Mouse (Mus musculus) embryo, embryonic 11.5 days (tissue): ENCODE results near the gene Ptger4.
"Not testable (repeated sequence)": the region's sequence is repeated elsewhere in the genome, so short reads cannot be mapped to it uniquely, and the experiment has no call there.

ENCODE experiments used
- DNase-seq: peaks from one replicate; pipeline ENCODE4 v3.0.0-alpha.2; 2012; ENCODE audit warnings: low read depth, low spot score

Gene Ptger4

DNA sequence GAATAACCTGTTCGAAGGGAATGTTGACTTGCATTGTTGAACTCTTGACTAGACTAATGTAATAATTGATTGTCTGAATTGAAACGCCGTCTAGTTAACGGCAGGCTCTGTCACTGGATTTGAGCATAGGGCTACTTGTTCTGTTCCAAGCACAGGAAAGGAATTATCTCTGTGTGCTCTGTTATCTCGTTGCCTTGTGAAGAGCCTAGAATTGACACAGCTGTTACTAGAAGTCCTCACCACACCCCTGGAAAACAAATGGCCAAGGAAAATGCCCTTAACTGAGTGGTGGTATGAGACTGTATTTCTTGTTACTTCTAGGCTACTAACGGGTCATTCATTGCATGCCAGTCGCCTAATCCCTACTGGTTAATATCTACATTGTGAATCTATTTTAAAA lies 5.9 kb downstream of the Ptger4 start:
- no peak for DNase-seq

DNA sequence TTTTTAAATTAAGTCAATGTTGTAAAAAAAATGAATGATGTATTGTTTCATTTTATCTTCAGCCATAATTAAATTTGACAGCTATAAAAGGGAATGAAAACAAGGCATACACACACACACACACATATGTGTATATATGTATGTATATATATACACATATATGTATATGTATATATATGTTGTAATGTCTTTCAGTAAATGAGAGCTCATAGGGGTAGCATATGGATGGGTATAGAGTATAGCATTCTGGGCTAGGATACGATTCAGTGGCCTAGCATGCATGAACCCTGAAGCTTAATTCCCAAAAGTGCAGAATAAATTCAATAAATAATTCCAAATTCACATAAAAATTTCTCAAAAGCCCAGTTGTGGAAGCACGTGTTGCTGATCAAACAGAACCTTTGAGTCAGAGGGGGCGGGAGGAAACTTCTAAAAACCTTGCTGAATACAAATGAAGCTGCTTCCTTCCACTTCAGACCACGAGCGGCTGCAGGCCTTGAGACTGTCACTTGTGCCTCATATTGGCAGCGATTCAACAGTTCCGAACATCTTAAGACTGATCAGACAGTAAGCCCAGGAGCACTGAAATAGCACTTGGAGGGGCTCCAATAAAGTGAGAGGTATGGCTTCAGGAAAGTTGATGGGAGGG lies 6.9 kb downstream of the Ptger4 start:
- DNase-seq: no peak

DNA sequence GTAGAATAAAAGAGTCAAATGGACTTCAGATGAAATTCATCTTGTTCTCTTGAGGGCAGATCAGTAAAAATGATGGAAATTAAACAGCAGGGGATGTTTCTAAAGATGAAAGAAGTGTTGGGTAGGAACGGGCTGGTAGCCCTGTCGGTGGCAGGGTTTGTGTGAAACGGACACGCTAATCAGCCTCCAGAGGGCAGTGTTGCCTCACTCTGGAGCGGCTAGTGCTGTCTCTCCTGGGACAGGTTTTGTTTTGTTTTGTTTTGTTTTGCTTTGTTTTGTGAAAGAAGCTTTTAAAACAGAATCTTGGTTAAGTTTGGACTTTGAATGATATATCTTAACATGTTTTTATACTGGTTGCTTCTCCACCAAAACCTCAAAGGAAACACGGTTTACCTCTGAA lies 7.4 kb downstream of the Ptger4 start:
- DNase-seq: peak; percentile 66

DNA sequence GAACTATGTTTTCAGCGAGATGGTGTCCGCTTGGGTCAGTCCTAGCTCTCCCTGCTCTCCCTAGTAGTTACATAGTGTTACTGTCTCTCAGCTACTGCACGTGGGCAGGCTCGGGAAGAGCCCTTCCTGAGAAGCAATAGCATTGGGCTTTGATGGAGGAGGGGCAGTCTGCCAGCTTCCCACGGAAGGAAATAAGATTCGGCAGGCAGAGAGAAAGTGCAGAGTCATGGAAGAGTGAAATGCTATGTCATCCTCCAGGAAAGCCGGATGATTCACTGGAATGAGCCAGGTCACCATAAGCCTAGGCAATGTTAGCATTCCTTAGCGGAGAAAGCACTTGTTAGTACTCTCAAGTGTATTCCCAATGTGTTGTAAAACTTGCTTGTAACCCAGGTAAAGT lies 8.5 kb downstream of the Ptger4 start:
- DNase-seq: no peak

DNA sequence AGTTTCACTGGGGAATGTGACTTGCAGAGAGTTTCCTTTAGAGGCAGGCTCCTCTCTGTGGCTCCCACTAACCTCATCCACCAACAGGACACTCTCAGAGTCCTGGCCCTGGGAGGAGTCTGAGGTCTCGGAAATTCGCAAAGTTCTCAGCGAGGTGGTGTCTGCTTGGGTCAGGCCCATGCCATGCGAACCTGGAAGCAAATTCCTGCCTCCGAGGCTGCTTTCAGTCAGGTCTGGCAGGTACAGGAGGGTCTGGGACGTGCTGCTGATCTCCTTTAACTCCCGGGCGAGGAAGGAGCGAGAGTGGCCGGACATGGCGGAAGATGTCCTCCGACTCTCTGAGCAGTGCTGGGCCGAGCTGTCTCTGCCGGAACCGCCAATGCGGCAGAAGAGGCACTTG lies 9.3 kb downstream of the Ptger4 start:
- DNase-seq: no peak

DNA sequence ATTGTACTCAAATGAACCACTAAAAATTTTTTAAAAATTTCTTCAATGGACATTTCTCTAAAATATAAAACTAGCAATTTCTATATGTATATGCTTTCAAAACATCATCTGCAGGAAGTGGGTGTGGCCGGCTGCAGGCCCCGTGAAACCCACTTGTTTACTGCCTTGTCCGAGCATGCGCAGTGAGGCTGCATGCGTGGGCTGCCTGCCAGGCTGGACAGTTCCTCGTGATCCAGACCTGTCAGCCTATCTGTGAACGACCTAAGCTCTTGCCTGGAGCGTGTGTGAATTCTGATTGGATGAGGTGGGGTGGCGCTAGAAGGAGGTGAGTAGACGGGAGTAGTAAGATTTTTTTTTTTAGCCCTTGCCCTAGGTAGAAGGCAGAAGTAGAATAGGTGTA lies 13.2 kb downstream of the Ptger4 start:
- not testable (repeated sequence) for DNase-seq

DNA sequence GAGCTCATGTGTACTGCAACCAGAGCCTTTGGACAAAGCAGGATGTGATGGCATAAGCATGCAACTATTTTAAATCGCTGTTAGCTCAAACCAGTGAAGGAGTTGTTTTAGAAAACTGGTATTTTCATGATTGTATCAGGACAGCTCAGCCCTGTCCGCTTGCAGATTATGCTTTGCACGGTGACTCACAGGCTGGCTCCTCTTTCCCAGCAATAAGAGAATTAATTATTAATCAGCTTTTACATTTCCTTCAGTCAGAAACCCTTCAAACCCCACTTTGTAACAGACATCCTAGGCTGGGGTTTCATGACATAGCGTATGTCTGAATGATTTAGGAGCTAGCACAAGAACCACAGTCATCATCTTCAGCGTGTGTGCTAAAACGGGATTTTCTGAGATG lies 23.5 kb downstream of the Ptger4 start:
- DNase-seq: no peak

DNA sequence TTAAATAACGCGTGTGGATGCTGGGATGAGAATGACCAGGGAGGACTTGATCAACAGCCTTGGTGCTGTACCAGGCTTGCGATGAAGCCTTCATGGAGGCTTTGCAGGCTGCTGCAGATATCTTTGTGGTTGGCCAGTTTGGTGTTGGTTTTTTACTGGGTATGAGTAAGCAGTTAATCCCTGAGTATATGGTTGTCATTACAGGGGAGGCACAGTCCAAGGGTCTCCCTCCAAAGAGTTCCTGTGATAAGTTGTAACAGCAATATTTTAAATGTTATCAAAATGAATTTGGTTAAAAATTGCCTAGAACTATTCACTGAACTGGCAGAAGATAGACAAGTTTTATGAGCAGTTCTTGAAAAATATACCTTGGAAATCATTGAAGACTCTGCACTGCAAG lies 34.9 kb downstream of the Ptger4 start:
- no peak for DNase-seq

DNA sequence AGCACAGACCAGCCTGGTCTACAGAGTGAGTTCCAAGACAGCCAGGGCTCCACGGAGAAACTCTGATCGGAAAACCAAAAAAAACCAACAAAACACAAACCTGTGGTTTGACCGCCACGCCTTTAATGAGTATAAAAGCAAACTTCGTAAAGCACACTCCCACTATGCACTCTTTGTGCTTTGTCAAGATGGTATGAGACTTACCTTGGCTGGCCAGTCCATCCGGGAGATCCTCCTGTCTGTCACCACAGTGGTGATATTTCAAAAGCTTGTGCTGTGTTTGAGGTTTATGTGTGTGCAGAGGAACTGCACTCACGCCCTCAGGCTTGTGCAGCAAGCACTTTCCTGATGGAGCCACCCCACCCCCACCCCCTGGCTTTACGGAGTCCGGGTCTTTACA lies 38.8 kb downstream of the Ptger4 start:
- no peak for DNase-seq

DNA sequence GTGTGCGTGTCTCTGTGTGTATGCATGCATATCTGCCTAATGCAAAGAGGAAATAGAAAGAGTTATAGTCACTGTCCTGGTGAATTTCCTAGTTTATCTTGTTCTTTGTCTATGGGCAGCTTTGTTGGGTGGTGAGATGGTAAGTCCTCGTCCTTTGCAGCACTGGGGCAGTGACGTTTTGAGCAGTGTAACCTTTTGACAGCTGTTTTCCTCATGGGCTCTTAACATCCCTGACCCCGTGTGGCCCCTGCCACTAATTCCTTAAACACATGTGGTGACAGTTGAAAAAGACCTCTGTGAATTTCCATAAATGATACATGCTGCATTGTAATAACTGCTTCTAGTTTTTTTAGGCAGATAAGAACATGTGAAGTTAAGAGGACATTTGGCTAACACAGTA lies 47.3 kb downstream of the Ptger4 start:
- DNase-seq: no peak

DNA sequence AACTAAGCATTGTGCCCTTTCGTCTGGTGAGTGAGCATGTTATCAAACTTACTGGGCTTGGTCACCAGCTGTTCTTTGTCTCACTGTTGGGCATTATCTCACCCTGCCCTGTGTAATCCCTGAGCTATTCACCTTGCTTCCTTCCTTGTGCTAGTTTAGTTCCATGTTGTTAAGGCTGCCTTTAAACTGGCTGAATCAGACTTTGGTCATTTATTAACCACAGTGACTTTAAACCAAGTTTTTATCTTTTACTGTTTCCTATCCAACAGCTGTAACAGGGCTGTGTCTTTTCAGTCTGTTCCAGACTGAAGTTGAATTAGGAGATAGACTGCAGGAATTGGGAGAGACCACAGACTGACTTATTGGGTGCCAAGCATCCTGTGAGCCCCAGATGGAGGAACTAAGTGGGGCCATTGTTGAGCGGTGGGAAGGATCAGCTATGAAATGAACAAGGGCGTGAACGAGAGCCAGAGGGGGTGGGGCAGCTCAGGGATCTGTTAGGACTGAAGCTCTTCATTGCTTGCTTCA lies 47.9 kb downstream of the Ptger4 start:
- DNase-seq: no peak

DNA sequence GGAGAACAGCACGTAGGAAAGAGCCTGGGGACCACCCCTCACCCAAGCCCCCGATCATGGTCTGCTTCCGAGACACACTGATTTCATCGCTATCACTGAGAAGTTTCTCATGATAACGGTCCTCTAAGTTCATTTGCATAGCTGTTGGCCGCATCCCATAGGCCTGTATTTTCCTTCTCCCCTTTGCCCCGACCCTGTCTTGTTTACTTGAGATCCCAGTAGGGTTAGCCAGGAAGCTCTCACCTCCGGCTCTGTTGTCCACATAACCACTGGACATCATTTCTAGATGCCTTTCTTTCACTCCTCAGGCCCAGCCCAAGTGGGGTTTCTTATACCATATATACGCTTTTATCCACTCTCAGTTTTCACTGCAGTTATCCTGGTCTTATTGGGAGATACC lies 49.1 kb downstream of the Ptger4 start:
- no peak for DNase-seq

DNA sequence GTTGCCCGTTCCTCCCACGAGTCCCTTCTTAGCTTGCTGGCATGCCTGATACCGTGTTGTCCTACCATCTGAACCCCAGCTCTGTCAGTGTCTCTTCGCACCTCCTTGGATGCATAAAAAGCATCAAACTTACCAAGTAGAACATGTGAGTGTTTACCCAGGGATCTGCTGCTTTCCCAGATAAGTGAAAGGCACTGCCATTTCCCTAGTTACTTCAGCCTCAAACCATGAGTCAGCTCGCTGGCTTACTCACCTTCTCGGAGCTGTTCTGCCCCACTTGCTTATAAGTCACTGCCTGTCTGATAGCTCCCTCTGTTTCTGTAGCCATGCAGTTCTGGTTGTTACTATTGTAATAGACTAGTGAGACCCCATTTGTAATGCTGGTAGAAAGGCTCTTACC lies 49.5 kb downstream of the Ptger4 start:
- no peak for DNase-seq

DNA sequence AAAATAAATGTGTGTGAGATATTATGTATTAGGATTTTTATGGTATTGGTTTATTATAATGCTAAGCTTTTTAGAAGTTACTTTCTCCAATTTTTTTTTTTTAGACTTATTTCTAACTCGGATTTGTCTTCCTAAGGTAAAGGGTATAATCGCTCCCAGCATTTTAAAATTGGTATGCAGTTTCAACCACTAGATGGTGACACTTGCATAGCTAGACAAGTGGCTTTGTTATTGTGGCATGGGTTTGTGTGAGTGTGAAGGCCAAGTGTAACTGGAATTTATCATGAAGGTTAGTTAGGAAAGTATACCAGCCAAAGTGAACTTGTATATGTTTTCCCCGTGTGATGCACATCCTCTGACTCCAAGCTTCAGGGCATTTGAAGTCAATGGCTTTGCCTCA lies 50.2 kb downstream of the Ptger4 start:
- DNase-seq: no peak

DNA sequence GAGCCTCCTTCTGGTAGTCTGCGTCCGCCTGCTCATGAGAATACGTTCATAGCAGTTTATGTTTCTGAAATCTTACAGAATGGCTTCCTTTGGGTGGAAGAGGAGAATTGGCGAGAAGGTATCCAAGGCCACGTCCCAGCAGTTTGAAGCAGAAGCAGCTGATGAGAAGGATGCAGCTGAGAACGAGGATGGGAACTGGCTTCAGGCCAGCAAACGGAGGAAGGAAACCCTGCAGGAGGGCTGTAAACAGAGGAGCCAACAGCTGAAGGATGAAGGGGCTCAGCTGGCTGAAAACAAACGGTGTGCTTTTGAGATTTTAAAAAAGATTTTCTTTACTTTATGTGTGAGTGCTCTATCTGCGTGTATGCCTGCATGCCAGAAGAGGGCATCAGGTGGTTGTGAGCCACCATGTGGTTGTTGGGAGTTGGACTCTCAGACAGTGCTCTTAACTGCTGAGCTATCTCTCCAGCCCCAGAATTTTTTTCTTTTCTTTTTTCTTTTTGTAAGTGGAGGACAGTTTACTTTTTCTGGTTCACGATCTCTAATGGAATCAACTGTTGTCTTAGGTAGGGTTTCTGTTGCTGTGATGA lies 54.4 kb downstream of the Ptger4 start:
- no peak for DNase-seq

DNA sequence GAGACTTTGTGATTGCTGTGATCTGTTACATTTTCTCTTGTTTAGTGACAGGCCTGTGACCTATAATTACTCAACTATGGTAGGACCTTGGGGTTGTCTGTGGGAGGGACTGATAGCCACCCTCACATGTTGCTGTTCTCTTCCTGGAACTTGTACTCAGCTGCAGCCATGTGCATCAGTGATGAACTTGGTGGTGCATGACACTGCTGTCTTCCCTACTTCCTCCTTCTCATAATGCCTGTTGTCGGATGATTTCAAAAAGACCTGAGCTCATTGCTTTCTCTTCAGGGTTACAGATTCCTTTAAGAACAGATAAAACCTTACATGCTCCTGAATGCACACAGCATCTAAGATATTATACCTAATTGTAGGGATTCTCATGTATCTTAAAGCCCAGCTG lies 56.0 kb downstream of the Ptger4 start:
- DNase-seq: no peak

DNA sequence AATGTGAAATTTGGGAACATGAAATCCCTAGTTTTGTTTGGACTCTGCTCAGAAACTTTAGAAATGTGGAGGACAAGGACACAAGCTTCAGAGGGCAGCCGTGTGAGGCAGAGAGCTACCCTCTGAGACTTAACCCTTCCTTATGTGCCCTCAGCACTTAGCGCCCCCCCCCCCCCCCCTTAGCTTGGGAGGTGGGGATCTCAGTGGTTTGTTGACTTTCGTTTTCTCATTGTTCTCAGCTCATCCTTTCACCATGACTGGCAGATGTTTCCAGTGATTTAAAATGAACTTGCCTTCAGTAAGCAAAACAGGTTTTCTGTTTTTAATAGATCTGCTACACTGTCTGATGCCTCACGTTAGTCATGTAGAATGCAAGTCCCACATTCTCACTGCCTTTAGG lies 56.9 kb downstream of the Ptger4 start:
- no peak for DNase-seq

DNA sequence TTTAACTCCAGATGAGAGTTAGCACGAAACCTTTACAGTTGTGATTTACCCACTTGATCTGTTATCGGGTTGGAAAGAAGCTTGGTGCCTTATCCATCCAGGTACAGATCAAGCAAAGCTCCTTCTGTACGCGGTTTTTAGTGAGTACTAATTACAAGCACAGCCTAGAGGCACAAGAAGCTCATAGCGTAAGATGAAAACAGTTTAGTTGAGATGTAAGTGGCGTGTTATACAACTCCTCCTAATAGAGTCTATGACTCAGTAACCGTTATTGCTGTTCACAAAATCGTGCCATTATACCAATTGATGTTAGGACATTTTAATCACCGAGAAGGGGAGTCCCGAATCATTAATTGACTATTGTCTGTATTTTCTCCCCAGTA lies 57.7 kb downstream of the Ptger4 start:
- no peak for DNase-seq

DNA sequence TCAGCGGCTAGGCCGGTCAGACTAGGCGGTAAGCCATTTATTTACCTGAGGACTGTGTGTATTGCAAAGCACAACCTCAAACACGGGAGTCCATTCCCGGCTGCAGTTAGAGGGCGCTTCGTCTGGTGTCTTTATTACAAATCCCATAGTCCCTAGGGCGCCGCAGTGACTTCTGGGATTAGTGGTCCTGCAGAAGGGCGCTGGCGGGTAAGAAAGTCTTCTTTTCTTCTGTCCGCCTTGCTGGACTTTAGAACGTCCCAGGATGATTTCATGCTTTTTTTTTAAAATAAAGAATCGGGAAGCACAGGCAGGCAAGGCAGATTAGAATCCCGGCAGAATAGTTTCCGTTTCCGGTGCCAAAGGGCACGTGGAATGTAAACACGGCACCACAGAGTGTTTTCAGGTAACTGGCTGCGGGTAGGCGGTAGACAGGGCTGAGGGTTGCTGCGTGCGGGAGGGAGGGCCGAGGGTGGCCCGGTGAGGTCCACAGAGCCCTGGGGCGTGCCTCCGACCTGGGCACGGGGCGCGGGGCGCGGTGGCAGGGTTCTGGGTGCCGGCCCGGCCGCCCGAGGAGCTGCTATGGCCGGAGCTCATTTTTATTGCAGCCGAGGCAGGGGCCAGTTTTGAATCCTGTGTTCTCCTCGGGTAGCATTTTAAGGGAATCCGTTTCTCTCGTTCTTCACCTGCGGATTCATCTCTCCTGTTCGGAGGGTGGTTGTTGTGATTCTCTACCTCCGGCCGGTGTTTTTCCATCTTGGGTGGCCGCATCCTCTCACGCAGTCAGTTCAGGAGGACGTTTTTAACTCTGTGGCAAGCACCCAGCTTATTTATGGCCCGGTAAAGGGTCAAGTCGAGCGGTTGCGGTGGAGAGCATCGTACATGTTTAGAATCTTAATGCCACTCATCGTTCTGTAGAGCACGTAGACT lies 58.4 kb downstream of the Ptger4 start, which contains the start of gene Ttc33:
Gene Ttc33 (plus strand): TSS at position 160 of the 927 bp plus-strand sequence.
- DNase-seq: peak; percentile 51

DNA sequence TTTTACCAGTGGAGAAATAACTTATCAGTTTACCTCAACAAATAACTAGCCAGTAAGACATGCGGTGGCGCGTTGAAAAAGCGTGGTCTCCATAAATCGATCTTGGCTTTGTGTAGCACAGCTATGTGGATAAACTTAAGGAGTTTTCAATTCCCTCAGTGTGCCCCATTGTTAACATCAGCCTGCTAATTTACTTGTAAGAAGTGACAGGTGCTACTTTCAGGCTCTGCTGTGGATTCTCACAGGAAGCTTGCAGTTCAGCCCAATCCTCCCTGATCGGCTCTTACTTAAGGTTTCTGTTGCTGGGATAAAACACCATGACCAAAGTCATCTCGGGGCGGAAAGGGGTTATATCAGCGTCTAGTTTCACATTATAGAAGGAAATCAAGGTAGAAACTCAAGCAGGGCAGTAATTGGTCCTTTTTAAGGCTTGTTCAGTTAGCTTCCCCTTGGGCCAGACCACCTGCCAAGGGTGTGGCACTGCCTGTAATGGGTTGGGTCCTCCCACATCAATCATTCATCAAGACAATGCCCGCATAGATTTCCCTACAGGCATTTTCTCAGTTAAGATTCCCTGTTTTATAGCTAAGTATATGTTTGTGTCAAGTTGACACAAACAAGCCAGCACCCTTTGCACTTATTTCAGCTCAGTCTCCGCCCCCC lies 59.2 kb downstream of the Ptger4 start:
- no peak for DNase-seq

DNA sequence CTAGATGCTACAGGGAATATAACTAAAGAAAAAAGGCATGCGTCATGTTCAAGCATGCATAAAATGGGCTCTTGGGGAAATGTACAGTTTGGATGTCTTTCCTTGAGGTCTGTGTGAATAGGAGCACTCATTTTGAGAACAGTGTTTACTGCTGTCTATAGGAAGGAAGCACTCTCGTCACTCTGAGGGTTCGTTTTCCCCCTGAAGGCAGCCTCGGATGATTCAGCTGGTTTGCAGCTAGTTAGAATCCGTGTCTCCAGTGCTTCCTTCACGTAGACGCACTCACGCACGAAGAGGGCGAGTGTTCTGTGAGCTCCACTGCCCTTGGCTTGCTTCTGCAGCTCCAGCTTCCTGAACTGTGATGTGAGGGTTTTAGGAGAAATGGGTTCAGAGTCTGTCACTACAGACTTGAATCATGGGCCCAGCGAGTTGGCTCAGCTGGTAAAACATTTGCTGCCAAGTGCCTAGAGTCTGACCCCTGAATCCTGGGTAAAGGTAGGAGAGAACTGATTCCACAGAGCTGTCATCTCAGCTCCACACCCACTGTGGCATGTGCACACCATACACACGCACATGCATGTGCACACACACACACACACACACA lies 70.7 kb downstream of the Ptger4 start:
- DNase-seq: no peak
